Mouse (Mus musculus) midbrain, embryonic 11.5 days (tissue): ENCODE results near the gene Ugt1a9. TPM values are rescaled to one million over a fixed set of nuclear protein-coding genes. Genes with fewer than 3 reads are reported as not detected.

Experiments
- ATAC-seq: fragments of 200-750 bp; cut with Nextera tagmentation; 2 replicates; pipeline ENCODE4 v1.8.0; 2017; ENCODE audit warnings: moderate TSS enrichment, moderate library complexity; ENCODE audit not compliant: low FRiP score
- DNase-seq: peaks from one replicate; pipeline ENCODE4 v3.0.0; 2015; ENCODE audit warnings: low spot score; ENCODE audit errors: missing footprints
- H3K27ac ChIP-seq: fragments of 300-500 bp; sonication (generic); 2 replicates; pipeline ENCODE4 v1.5.1; 2014; ENCODE audit warnings: low read depth, low read length
- H3K27me3 ChIP-seq: fragments of 300-500 bp; sonication (generic); 2 replicates; pipeline ENCODE4 v1.6.1; 2014; ENCODE audit warnings: mild to moderate bottlenecking, low read length, moderate library complexity, mixed read lengths; ENCODE audit not compliant: control insufficient read depth, insufficient read depth
- H3K36me3 ChIP-seq: fragments of 300-500 bp; sonication (generic); 2 replicates; pipeline ENCODE4 v1.6.1; 2014; ENCODE audit warnings: mild to moderate bottlenecking, low read length, moderate library complexity, mixed read lengths; ENCODE audit not compliant: control insufficient read depth, insufficient read depth
- H3K4me1 ChIP-seq: fragments of 300-500 bp; sonication (generic); 2 replicates; pipeline ENCODE4 v1.6.1; 2014; ENCODE audit warnings: low read length; ENCODE audit not compliant: control insufficient read depth, insufficient read depth
- H3K4me2 ChIP-seq: fragments of 300-500 bp; sonication (generic); 2 replicates; pipeline ENCODE4 v1.6.1; 2014; ENCODE audit warnings: mild to moderate bottlenecking, moderate library complexity
- H3K4me3 ChIP-seq: fragments of 300-500 bp; sonication (generic); 2 replicates; pipeline ENCODE4 v1.5.1; 2014; ENCODE audit warnings: low read depth, low read length
- H3K9ac ChIP-seq: fragments of 300-500 bp; sonication (generic); 2 replicates; pipeline ENCODE4 v1.6.1; 2014; ENCODE audit warnings: low read length
- H3K9me3 ChIP-seq: fragments of 300-500 bp; sonication (generic); 2 replicates; pipeline ENCODE4 v1.6.1; 2016; ENCODE audit warnings: low read length; ENCODE audit not compliant: control insufficient read depth
- WGBS: fragments of 180-500 bp; shearing (Covaris S2); extraction: QIAGEN DNeasy Blood & Tissue Kit; methylation state at CpG from one replicate; pipeline ENCODE4 v1.1.7; 2014; 5-methylcytosine and 5-hydroxymethylcytosine counted together
- polyA plus RNA-seq: library from polyadenylated mRNA; unstranded; fragments of >200 nt; fragmentation: Nextera tagmentation; extraction: Ambion mirVana; gene quantifications from 2 replicates; pipeline ENCODE4 v1.2.1, GENCODE M21; 2014

The Ugt1a9 gene
- polyA plus RNA-seq, 1 experiment from 2014 or later, result not detected

- Histone ChIP-seq H3K9me3 (no peaks in the 10 kb centered on the region), H3K4me3 (no peak overlapping the region), H3K4me1 (no peaks in the 10 kb centered on the region), H3K9ac (no peak overlapping the region), H3K27ac (no peak overlapping the region), H3K4me2 (no peak overlapping the region), H3K27me3 (no peaks in the 10 kb centered on the region), H3K36me3 (no peaks in the 10 kb centered on the region)
- DNase-seq (peak; percentile 47), ATAC-seq (no peak)
- 68% methylated on average over 3 of the region's 3 CpGs for WGBS
Measured at GRCm38 (mm10) chr1:88192136-88192535, 121.5 kb downstream of the Ugt1a9 start.

GRCm38 (mm10) chr1:88195687-88196086 is 125.1 kb downstream of the Ugt1a9 start:
- DNase-seq (no peak), ATAC-seq (no peak)
- H3K27me3 ChIP-seq, result no peaks in the 10 kb centered on the region
- no peak overlapping the region for H3K4me2 ChIP-seq
- H3K36me3 ChIP-seq, result no peaks in the 10 kb centered on the region
- no peak overlapping the region for H3K9ac ChIP-seq
- no peak overlapping the region for H3K27ac ChIP-seq
- H3K4me3 ChIP-seq, result no peak overlapping the region
- no peaks in the 10 kb centered on the region for H3K4me1 ChIP-seq
- WGBS, result 97% methylated on average over 1 of the region's 1 CpGs
- H3K9me3 ChIP-seq, result no peaks in the 10 kb centered on the region

- H3K4me3 ChIP-seq, result no peak overlapping the region
- H3K4me1 ChIP-seq, result no peaks in the 10 kb centered on the region
- no peaks in the 10 kb centered on the region for H3K27me3 ChIP-seq
- DNase-seq, result no peak
- WGBS, result 81% methylated on average over 3 of the region's 3 CpGs
- ATAC-seq, result no peak
- no peak overlapping the region for H3K9ac ChIP-seq
- H3K4me2 ChIP-seq, result no peak overlapping the region
- H3K36me3 ChIP-seq, result no peaks in the 10 kb centered on the region
- no peaks in the 10 kb centered on the region for H3K9me3 ChIP-seq
- no peak overlapping the region for H3K27ac ChIP-seq
Measured at GRCm38 (mm10) chr1:88197443-88197842, 126.8 kb downstream of the Ugt1a9 start.

- DNase-seq (no peak), ATAC-seq (no peak)
- Histone ChIP-seq H3K9ac (no peak overlapping the region), H3K36me3 (no peaks in the 10 kb centered on the region), H3K27me3 (no peaks in the 10 kb centered on the region; the same call in 1 of the 2 replicates), H3K4me3 (no peak overlapping the region), H3K9me3 (no peaks in the 10 kb centered on the region), H3K27ac (no peak overlapping the region), H3K4me2 (no peak overlapping the region), H3K4me1 (no peaks in the 10 kb centered on the region)
- WGBS, result 73% methylated on average over 2 of the region's 2 CpGs
Measured at GRCm38 (mm10) chr1:88199996-88200395, 129.4 kb downstream of the Ugt1a9 start.

GRCm38 (mm10) chr1:88200456-88200855 is 129.9 kb downstream of the Ugt1a9 start, which contains the start of gene Ugt1a2:
Ugt1a2 (plus strand) TSS chr1:88200601.
- Histone ChIP-seq H3K27me3 (no peaks in the 10 kb centered on the region; the same call in 1 of the 2 replicates), H3K9ac (no peak within 1 kb of the TSS), H3K4me1 (no peaks in the 10 kb centered on the region), H3K36me3 (no peaks in the 10 kb centered on the region), H3K4me3 (no peak within 1 kb of the TSS), H3K9me3 (no peaks in the 10 kb centered on the region), H3K27ac (no peak within 1 kb of the TSS), H3K4me2 (no peak within 1 kb of the TSS)
- DNase-seq, result no peak
- WGBS, result 91% methylated on average over 7 of the region's 7 CpGs
- no peak for ATAC-seq

- no peaks in the 10 kb centered on the region for H3K4me1 ChIP-seq
- peak within 1 kb of the TSS; percentile 61 for H3K4me2 ChIP-seq
- no peaks in the 10 kb centered on the region for H3K36me3 ChIP-seq
- no peaks in the 10 kb centered on the region; the same call in 1 of the 2 replicates for H3K27me3 ChIP-seq
- H3K9me3 ChIP-seq, result no peaks in the 10 kb centered on the region; the same call in 1 of the 2 replicates
- no peak within 1 kb of the TSS for H3K27ac ChIP-seq
- peak within 1 kb of the TSS; percentile 71 for H3K9ac ChIP-seq
- DNase-seq (peak; percentile 98), ATAC-seq (peak; percentile 100)
- 6% methylated on average over 62 of the region's 62 CpGs for WGBS
- H3K4me3 ChIP-seq, result peak within 1 kb of the TSS; percentile 41
Measured at GRCm38 (mm10) chr1:88205294-88205922, 134.8 kb downstream of the Ugt1a9 start, which contains the start of gene Dnajb3. Dnajb3 (minus strand) TSS chr1:88205782.

GRCm38 (mm10) chr1:88206843-88207479 is 136.4 kb downstream of the Ugt1a9 start:
- DNase-seq, result no peak
- Histone ChIP-seq H3K27ac (no peak overlapping the region), H3K36me3 (no peaks in the 10 kb centered on the region), H3K4me2 (no peak overlapping the region), H3K9ac (no peak overlapping the region), H3K4me1 (no peaks in the 10 kb centered on the region), H3K4me3 (no peak overlapping the region), H3K27me3 (no peaks in the 10 kb centered on the region; the same call in 1 of the 2 replicates), H3K9me3 (peaks cover 8% of the 10 kb centered on the region)
- no peak for ATAC-seq
- 84% methylated on average over 2 of the region's 2 CpGs for WGBS

- WGBS, result 70% methylated on average over 8 of the region's 8 CpGs
- H3K9me3 ChIP-seq, result peaks cover 52% of the 10 kb centered on the region
- H3K9ac ChIP-seq, result no peak within 1 kb of the TSS
- H3K36me3 ChIP-seq, result no peaks in the 10 kb centered on the region
- H3K27me3 ChIP-seq, result no peaks in the 10 kb centered on the region
- ATAC-seq (no peak), DNase-seq (peak; percentile 76)
- H3K4me3 ChIP-seq, result no peak within 1 kb of the TSS
- no peak within 1 kb of the TSS for H3K4me2 ChIP-seq
- no peak within 1 kb of the TSS for H3K27ac ChIP-seq
- no peaks in the 10 kb centered on the region for H3K4me1 ChIP-seq
Measured at GRCm38 (mm10) chr1:88211812-88212211, 141.2 kb downstream of the Ugt1a9 start, which contains the start of gene Ugt1a1. Ugt1a1 (plus strand) TSS chr1:88211959.

DNA sequence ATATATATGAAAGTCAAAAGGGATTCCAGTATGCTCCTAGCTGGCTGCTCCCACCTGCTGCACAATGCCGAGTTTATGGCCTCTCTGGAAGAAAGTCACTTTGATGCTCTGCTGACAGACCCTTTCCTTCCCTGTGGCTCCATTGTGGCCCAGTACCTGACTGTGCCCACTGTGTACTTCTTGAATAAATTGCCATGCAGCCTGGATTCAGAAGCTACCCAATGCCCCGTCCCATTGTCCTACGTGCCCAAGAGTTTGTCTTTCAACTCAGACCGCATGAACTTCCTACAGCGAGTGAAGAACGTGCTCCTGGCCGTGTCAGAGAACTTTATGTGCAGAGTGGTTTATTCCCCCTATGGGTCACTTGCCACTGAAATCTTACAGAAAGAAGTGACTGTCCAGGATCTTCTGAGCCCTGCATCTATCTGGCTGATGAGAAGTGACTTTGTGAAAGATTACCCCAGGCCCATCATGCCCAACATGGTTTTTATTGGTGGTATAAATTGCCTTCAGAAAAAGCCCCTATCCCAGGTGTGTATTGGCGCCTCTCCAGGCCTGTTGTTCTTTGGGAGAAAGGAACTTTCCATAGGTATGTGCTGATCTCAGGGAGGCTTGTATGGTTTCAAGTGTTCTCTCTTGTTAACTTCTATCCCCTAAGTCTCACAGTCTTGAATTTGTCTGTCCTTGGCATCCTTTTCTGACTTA is 141.9 kb downstream of the Ugt1a9 start:
- no peak overlapping the region for H3K9ac ChIP-seq
- DNase-seq, result peak; percentile 82
- H3K9me3 ChIP-seq, result peaks cover 59% of the 10 kb centered on the region
- no peak overlapping the region for H3K27ac ChIP-seq
- WGBS, result 60% methylated on average over 8 of the region's 8 CpGs
- H3K4me2 ChIP-seq, result no peak overlapping the region
- H3K4me3 ChIP-seq, result no peak overlapping the region
- peak; percentile 18; the same call in 1 of the 2 replicates for ATAC-seq
- H3K4me1 ChIP-seq, result no peaks in the 10 kb centered on the region
- no peaks in the 10 kb centered on the region for H3K36me3 ChIP-seq
- H3K27me3 ChIP-seq, result no peaks in the 10 kb centered on the region
